Mouse (Mus musculus) E14TG2a.4 (cell line): Measurements from ENCODE around the gene Rgs3.

Source experiments
- CTCF ChIP-seq: conservative IDR thresholded peaks from 2 replicates; pipeline ENCODE4 v1.5.1; 2014; ENCODE audit warnings: low read length
- POU5F1 ChIP-seq: IDR thresholded peaks from 2 replicates; pipeline ENCODE4 v1.6.1; 2014; ENCODE audit warnings: low read length, borderline replicate concordance

DNA sequence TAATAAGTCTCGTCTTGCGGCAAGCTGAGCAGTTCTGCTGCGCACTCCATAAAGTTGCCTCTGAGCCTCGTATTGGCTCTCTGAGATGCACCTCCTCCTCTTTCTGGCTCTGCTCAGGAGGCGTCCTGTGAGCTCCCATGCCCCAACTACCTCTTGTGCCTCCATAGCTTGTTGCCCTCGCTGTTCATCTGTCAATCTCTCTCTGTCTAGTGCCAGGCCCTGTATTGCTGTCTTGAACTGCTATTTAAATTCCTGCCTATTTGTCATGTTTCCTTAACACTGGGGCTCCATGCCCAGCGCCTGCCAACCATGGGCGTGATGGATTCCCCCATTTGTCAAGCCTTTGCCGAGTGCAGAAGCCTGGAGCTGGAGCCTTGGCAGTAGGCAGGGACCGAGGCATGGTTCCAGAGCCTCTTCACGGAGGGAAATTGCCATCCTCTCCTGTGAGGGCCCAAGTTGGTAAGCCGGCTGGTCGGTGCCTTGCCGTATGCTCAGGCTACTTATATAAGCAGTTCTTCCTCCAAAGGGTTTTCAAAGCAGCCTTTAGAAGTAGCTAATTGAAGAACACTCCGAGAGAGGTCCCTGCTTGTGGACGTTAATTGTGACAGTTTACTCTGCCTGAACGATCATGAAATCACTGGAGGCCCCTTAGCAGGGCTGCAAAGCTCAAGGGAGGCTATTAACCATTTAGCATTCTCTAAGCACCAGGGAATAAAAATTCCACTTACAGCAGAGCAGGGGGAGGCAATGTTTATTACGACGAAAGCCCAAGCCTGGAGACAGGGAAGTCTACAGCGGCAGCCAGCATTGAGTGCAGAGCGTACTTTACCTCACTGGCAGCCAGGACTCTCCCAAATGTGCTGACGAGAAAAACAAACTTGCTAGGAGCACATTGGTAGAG lies 53.2 kb downstream of the Rgs3 start:
- TF ChIP-seq CTCF (no peak), POU5F1 (no peak)
